Mouse (Mus musculus) thymus, adult 2 months (tissue): ENCODE data around the gene Cradd.

Experiments used
- CTCF ChIP-seq: fragments of 200-500 bp; IDR thresholded peaks from 2 replicates; pipeline ENCODE4 v1.5.1; 2012; ENCODE audit warnings: mild to moderate bottlenecking, control low read depth, low read length, moderate library complexity, borderline replicate concordance; ENCODE audit not compliant: control insufficient read depth, poor library complexity, insufficient read depth; ENCODE audit errors: extremely low read depth
- POLR2A ChIP-seq: fragments of 200-500 bp; IDR thresholded peaks from 2 replicates; pipeline ENCODE4 v1.6.1; 2012; ENCODE audit warnings: mild to moderate bottlenecking, low read length, control low read depth, moderate library complexity; ENCODE audit not compliant: control insufficient read depth, poor library complexity, insufficient read depth; ENCODE audit errors: extremely low read depth

GRCm38 (mm10) chr10:95255018-95255680 is 68.8 kb downstream of the Cradd start:
- TF ChIP-seq POLR2A (no peak), CTCF (no peak)
